Mouse (Mus musculus) ES-Bruce4 (cell line): Measurements from ENCODE around the gene Pithd1.

Experiments
- CTCF ChIP-seq: IDR thresholded peaks from one replicate; pipeline ENCODE4 v1.8.1; 2011; ENCODE audit warnings: low read depth, low read length
- POLR2A ChIP-seq: IDR thresholded peaks from one replicate; pipeline ENCODE4 v1.8.1; 2011; ENCODE audit warnings: low read length; ENCODE audit not compliant: insufficient read depth

- TF ChIP-seq CTCF (no peak), POLR2A (no peak)
Observed at GRCm38 (mm10) chr4:135929828-135930227, 57.2 kb downstream of the Pithd1 start.
